Mouse (Mus musculus) urinary bladder, postnatal 36 days (tissue): ENCODE measurements at regions not wholly inside any gene's neighbourhood (a gene's known extent, or its start where the extent isn't known, plus 50 kb on each side); places are given as distances from the start of the nearest gene placed in this dataset.

Experiments used
- DNase-seq, 2 experiments: peaks; one replicate each; pipeline ENCODE4 v3.0.0; 2022; ENCODE audit warnings: low spot score in 2 of 2, mixed read lengths in 1 of 2

DNA sequence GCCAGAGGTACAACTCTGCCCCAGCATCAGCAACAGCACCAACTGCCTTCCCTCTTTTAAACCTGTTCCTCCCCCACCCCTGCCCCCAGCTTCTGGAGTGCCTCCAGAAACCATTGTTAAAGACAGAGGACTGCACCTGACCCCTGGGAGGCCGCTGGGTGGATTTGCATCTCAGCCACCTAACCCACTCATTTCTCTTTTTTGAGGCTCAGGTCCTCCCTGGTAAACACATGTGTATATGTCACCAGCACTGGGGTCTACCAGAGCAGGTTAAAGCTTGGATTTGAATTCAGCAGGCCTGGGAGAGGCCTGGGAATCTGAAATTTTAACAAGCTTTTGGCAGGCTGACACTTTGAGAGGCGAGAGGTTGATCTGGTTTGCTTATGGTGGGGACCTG is 63.5 kb upstream of the Kazn start:
- no peak for DNase-seq

DNA sequence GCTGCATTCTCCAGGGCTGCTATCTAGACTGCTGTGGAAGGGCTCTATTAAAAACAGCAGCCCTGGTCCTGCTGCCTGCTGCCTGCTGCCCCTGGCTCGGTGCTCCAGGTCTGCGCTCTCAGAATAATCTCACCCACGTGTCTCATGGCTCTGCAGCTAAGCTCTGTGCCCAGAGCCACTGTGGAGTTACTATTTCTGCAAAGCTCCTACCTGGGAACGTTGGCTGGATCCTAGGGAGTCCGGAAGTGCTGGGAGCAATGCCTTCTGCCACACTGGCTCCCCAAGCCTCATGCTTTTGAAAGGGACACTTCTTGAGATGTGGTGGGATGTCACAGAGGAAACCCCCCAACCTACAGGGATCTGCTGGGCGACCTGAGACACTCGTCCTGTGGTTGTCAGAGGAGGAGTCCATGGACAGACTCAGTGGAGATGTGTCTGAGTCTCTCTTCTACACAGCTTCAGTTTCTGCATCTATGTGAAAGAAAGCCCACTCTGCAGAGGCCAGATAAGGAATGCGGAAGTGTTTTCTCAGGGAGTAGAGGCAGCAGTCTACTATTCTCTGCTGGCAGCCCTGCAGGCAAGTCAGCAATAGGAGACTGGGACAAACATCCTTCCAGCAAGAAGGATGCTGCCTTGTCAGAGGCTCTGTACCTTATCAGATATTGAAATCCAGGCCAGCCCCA is 63.0 kb upstream of the Kazn start:
- DNase-seq = no peak

DNA sequence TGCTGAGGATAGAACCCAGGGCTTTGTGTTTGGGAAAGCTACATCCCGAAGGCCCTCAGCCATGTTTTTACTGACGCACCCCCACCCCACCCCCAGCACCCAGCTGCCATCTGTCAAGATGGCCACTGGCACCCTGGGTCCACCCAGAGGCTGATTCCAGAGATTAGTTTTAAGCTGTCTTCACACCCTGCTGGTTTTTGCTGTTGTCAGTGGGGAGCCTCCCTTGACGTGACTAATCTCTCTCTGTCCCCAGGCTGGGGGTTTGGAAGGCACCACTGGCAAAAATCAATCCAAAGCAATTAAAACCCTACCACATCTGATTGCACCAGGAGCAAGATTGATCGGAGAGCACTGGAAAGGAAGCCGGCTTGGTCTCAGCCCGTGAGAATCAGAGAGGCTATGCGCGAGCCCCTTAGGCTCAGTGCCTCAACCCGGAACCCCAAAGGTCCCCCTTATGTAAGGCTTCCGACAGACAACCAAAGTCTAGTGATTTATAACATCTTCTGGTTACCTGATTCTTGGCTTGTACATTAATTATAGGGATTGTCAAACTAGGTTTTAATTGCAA is 59.7 kb upstream of the Kazn start:
- DNase-seq = no peak

DNA sequence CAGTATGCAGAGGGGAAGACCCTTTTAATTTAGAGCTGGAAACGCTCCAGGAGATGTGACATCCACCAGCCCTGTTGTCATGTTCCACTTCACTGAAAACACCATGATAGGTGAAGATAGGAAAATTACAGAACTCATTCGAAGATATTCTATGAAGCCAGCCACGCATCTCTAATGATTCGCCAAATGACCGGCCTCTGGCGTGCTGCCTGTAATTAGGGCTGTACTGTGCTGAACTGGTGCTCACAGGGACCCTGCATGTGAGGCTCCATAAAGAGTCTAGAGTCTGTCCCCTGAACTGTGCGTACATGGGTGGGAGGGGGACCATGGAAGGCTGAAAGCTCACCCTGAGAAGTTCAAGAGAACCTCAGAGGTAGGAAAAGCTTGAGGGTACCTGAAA is 53.6 kb upstream of the Kazn start:
- DNase-seq = no peak

DNA sequence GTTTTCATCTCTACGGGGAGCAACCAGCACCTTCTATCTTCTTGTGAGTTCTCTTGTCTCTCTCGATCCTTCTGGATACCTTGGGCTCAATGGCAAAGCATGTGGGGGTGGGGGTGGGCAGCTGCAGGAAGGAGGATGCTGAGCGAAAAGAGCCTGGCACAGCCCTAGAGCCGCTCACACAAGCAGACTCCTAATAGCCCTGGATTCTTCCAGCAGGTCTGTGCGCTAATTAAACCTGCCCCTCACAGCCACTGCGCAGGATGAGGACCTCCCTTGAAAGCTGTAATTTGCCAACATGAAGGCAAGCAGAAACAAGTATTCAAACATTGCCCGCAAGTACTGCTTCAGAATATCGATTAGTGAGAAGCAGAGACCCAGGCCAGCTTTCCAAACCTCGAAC is 53.1 kb upstream of the Kazn start:
- no peak for DNase-seq

DNA sequence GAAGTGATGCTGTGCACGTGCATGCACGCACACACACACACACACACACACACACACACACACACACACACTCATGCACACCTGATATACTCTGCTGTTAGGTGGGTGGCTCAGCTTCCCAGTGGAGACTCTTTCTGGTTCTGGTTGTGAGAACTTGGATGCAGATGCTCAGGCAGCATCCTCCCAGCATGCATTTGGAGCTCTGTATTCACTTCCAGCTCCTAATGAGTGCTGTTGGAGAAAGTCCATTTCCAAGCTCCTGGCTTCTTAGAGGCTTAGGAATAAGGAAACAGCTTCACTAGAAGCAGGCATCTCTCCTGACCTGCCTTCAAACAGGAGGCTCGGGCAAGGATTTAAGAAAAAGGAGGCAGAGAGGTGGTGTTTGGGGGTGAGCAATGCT is 52.2 kb upstream of the Kazn start:
- DNase-seq = no peak
